Mouse (Mus musculus): ENCODE measurements at regions not wholly inside any gene's neighbourhood (a gene's known extent, or its start where the extent isn't known, plus 50 kb on each side); places are given as distances from the start of the nearest gene placed in this dataset.

DNA sequence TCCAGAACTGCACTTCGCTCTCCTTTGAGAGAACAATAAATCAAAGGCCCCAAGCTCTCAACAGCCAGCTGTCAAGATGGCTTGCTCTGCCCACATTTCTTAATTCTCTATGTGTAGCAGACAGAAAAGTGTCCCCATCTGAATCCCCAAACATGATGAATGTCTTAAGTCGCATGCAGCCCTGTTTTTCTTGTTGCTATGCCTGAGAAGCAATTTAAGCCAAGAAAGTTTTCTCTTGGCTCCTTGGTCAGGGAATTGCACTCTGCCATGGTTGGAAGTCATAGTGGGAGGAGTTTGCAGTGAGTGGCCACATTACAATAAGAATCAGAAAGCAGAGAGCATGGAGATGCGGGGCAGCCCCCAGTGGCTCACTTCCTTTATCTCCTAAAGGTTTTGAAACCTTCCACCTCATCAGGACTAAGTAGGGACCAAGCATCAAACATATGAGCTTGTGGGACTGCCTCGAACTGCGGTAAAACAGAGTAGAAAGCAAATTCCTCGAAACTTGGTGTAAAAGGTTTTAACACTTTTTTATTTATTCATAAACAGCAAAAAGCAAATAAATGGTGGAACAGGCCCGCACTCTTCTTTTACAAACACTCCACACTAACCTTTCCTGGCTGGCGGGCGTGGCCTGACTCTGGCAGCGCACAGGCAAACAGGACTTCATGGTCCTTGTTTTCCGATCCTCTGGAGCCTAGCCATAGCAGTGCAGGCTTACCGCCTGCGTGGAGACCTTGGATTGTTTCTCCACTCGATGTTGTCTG is 227.4 kb downstream of the Ankrd50 start:
- no peak for DNase-seq (ENCODE audit: low spot score in 2 of 2)

GRCm38 (mm10) chr3:38255674-38256073 is 229.0 kb downstream of the Ankrd50 start:
- no peak for DNase-seq (ENCODE audit: low spot score in 2 of 2)

DNA sequence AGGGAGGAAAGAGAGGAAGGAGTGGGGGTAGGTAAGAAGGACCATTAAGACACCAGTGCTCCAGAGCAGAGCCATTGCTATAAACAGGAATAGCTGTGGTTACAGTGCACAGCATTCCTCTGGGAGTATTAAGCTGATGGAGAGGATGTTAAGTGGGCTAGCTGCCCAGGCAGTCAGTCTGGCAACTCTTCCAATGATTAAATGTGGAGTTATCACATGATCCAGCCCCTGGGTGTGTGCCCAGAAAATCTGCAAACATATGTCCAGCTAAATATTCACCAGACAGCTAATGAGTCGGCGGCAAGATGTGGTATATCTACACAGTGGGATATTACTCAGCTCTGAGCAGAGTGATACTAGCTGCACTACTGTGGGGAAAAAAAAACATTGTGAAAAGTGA is 229.7 kb downstream of the Ankrd50 start:
- peak in 1 of 2 experiments; percentile 25 for DNase-seq (ENCODE audit: low spot score in 2 of 2)

DNA sequence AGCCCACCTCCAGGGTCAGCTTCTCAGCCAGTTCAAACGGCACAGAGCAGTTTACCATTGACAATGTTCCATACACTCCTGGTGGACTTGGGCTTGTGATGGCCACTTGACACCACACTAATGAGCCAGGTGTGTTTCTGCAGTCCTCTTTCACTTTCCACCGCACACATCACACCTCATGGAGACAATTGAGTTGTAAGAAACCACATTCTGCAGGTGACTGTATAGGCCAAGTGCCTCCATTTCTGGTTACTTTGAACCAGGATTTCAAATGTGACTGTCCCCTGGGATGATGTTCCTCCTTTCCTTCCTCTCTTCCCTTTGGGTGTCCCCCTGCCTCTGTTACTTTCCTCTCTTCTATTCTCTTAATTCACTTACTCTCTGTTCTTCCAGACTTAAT is 233.1 kb downstream of the Ankrd50 start:
- no peak for DNase-seq (ENCODE audit: low spot score in 2 of 2)

- DNase-seq (ENCODE audit: low spot score in 2 of 2), result no peak
These were observed 234.1 kb downstream of the Ankrd50 start for GRCm38 (mm10) chr3:38250552-38250951.

DNA sequence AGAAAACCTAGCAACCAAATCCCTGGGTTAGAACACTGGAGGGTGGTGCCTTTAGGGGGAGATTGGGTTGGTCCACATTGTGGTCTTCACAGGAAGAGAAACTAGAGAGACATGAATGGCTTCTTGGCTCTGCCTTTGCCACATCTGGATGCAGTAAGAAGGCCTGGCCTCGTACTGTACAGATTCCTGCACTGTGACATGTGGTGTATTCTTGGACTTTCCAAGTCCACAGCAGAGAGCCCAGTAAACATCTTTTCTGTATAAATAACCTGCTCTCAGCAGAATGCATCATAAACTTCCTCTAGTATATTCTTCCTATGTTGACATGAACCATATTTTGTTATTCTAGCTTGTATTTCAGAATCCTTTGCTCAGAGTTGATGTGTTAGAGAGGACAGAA is 235.7 kb downstream of the Ankrd50 start:
- no peak for DNase-seq (ENCODE audit: low spot score in 2 of 2)

DNA sequence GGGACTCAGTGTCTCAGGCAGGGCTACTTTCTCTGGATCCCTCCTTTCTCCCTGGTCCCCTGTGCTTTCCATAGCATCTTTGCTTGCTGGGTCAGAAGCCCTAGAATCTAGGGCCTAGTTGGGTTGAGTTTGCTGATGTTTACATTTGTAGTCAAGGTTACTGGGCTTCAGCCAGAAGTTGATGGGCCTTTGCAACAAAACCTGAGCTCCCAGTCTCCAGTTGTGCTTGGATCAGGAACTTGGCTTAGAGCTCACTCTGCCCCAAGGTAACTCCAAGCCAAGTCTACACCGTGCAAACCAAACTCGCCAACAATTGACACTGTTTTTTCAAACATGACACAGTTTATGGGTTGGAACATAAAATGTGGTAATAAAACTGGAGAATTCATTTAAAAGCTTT is 238.2 kb downstream of the Ankrd50 start:
- DNase-seq (ENCODE audit: low spot score in 2 of 2), result no peak

DNA sequence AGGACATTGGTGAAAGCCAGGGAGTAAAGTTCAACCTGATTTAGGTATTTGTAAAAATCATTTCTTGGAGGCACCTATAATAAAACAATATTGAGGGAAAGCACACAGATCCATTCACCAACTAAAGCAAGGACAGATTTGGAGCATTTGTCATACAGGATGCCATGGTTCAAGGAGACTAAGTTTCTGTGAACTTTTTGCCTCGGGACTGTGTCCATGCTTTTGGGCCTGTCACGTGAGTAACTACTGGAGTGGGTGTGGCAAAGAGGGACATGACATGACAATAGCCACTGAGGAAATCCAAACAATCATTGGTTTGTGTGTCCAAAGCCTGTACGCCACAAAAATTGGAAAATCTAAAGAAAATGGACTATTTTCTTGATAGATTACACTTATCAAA is 241.4 kb downstream of the Ankrd50 start:
- no peak for DNase-seq (ENCODE audit: low spot score in 2 of 2)

DNA sequence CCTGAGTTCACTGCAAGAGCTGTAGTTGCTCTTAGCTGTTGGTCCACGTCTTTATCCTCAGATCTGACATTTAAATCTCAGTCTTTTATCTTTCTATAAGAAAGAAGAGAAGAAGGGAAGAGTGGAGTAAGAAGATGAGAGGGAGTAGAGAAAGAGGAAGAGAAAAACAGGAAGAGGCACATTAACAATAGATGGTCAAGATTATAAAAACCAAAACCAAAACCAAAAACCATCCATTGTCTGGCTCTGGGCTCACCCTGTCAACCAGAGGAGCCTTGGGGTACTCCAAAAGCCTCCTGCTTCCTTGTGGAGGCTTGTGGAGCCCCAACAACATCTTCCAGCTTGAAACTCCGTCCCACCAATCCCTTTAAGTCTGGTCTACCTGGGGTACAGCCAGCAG is 247.0 kb downstream of the Ankrd50 start:
- DNase-seq (ENCODE audit: low spot score in 2 of 2), result no peak

- DNase-seq (ENCODE audit: low spot score in 2 of 2), result no peak
These were observed 248.9 kb downstream of the Ankrd50 start for GRCm38 (mm10) chr3:38235736-38236083.

GRCm38 (mm10) chr3:38235033-38235735 is 249.5 kb downstream of the Ankrd50 start:
- no peak for DNase-seq (ENCODE audit: low spot score in 2 of 2)

- DNase-seq (ENCODE audit: low spot score in 2 of 2), result no peak
These were observed 250.1 kb downstream of the Ankrd50 start for GRCm38 (mm10) chr3:38234534-38234933.

GRCm38 (mm10) chr3:38234006-38234405 is 250.6 kb downstream of the Ankrd50 start:
- DNase-seq (ENCODE audit: low spot score in 2 of 2), result no peak

DNA sequence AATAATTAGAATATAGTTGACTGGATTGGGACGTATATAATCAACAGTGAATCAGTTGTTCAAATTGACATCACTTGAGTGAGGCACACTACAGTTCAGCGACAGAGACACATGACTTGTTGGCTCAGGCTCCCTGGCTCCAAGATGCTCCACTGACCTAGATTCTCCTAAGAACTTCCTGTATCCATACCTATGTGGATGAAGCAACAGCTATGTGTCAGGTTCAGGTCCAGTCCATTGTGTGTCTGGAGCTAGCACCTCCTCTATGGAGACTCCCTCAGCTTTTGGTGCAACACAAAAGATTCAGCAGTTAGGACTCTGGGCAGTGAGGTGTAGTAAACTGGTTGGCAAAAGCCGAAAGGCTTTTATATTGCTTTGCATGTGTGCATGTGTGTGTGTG is 251.6 kb downstream of the Ankrd50 start:
- DNase-seq (ENCODE audit: low spot score in 2 of 2), result no peak

GRCm38 (mm10) chr3:38232111-38233076 is 252.2 kb downstream of the Ankrd50 start:
- no peak for DNase-seq (ENCODE audit: low spot score in 2 of 2)

DNA sequence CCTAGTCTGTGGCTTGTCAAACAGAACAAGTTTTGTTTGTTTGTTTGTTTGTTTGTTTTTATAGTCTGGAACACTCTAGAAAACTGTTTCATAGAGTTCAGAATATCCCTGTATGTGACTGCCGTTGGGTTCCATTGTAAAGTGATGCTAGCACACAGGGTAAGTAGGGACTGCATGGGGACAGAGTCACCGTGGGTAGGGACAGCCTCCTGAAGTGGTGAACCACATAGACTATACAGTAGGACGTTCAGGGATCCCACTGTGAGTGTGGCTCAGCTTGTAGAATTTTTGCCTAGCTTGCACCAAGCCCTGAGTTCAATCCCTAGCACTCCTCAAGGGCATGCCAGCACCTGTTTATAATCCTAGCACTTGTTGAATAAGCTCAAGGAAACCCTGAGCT is 253.1 kb downstream of the Ankrd50 start:
- no peak for DNase-seq (ENCODE audit: low spot score in 2 of 2)

DNA sequence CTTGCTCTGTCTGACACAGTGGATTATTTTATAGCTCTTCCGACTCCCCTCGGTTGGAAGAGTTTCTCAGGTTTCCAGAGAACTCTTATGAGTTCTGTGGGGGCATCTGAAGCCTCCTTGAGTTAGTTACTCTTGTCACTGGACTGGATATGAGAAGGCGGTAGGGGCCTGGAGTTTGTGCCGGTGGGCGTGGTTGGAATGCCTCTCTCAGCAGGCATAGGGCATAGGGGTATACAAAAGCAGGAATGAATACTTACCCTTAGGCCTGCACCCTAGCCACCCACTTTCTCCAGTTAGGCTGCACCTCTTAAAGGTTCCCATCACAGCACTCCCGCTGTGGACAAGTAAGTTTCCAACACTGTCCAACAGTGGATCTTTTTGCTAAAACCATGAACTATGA is 253.8 kb downstream of the Ankrd50 start:
- no peak for DNase-seq (ENCODE audit: low spot score in 2 of 2)

GRCm38 (mm10) chr3:38229686-38230085 is 255.0 kb downstream of the Ankrd50 start:
- DNase-seq (ENCODE audit: low spot score in 2 of 2), result no peak

GRCm38 (mm10) chr3:38229051-38229450 is 255.6 kb downstream of the Ankrd50 start:
- no peak for DNase-seq (ENCODE audit: low spot score in 2 of 2)

GRCm38 (mm10) chr3:38227596-38227995 is 257.0 kb downstream of the Ankrd50 start:
- DNase-seq (ENCODE audit: low spot score in 2 of 2), result peak; percentile 17 to 41

DNA sequence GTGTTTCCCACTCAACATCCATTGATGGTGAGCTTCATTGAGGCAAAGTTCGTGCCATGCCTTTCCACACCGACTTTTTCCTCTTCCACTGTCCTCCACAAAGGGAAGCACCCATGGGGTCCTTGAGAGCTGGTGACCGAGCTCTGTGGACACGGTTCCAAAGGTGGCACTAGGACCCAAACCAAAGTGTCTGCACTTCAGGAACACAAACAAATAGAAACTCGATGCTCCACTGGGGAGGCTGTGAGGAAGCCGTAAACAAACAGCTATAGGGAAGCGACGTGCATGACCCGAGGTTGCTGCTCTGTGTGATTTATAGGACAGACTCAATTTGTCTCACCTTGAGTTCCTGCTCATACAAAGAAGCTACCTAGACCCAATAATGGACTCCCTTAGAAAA is 257.5 kb downstream of the Ankrd50 start:
- no peak for DNase-seq (ENCODE audit: low spot score in 2 of 2)

GRCm38 (mm10) chr3:38226147-38226546 is 258.5 kb downstream of the Ankrd50 start:
- no peak for DNase-seq (ENCODE audit: low spot score in 2 of 2)

All from spleen, postnatal 36 days (tissue).